Mouse (Mus musculus): Measurements from ENCODE around the gene Tor3a. TPM values are rescaled to one million over a fixed set of nuclear protein-coding genes. Genes with fewer than 3 reads are reported as not detected.
A peak's percentile ranks its signal among the peaks of the same experiment; 100 is the strongest.
"Not testable (repeated sequence)": the region's sequence is repeated elsewhere in the genome, so short reads cannot be mapped to it uniquely, and the experiment has no call there.

Gene Tor3a
- polyA plus RNA-seq, 1 experiment from 2014 or later, result 19.6 TPM

- no peaks in the 10 kb centered on the region for H3K9me3 ChIP-seq (ENCODE audit: low read length)
- peak overlapping the region; percentile 75 for H3K4me3 ChIP-seq (ENCODE audit: low read length)
- H3K4me2 ChIP-seq (replicated peaks; ENCODE audit: low read depth, low read length), result peak overlapping the region; percentile 100
- H3K36me3 ChIP-seq (ENCODE audit: insufficient read depth, low read length), result no peaks in the 10 kb centered on the region
- no peak overlapping the region for H3K27ac ChIP-seq (ENCODE audit: low read length)
- H3K9ac ChIP-seq (replicated peaks; ENCODE audit: low read length), result peak overlapping the region; percentile 72
- H3K27me3 ChIP-seq (ENCODE audit: insufficient read depth, low read length), result no peaks in the 10 kb centered on the region
- WGBS, result 13% methylated on average over 14 of the region's 14 CpGs
- H3K4me1 ChIP-seq (ENCODE audit: insufficient read depth, low read length), result peaks cover 8% of the 10 kb centered on the region; the same call in 1 of the 2 replicates
- ATAC-seq (ENCODE audit: low FRiP score, low TSS enrichment), result no peak
Observed at GRCm38 (mm10) chr1:156672720-156673475, 1.3 kb downstream of the Tor3a start.

DNA sequence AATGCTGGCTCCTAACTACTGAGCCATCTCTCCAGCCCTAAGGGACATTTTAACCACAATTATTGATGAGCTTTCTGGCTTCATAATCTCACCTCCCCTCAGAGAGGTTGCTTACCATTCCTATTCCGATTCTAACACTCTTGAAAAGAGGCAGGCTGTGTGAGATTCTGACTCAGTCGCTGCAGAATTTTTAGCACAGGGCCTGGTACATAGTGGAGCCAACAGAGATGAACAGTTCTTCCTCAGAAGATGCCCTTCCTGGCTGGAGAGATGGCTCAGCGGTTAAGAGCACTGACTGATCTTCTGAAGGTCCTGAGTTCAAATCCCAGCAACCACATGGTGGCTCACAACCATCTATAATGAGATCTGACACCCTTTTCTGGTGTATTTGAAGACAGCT lies 2.2 kb downstream of the Tor3a start:
- Histone ChIP-seq H3K27ac (ENCODE audit: low read length) (no peak overlapping the region), H3K9ac (replicated peaks; ENCODE audit: low read length) (no peak overlapping the region), H3K36me3 (ENCODE audit: insufficient read depth, low read length) (no peaks in the 10 kb centered on the region), H3K27me3 (ENCODE audit: insufficient read depth, low read length) (no peaks in the 10 kb centered on the region), H3K9me3 (ENCODE audit: low read length) (no peaks in the 10 kb centered on the region), H3K4me2 (replicated peaks; ENCODE audit: low read depth, low read length) (no peak overlapping the region), H3K4me3 (ENCODE audit: low read length) (no peak overlapping the region), H3K4me1 (ENCODE audit: insufficient read depth, low read length) (peaks cover 8% of the 10 kb centered on the region; the same call in 1 of the 2 replicates)
- no peak for ATAC-seq (ENCODE audit: low FRiP score, low TSS enrichment)
- WGBS, result 95% methylated on average over 3 of the region's 3 CpGs

- WGBS, result 52% methylated on average over 11 of the region's 11 CpGs
- H3K4me3 ChIP-seq (ENCODE audit: low read length), result no peak overlapping the region
- no peak overlapping the region for H3K27ac ChIP-seq (ENCODE audit: low read length)
- H3K4me2 ChIP-seq (replicated peaks; ENCODE audit: low read depth, low read length), result no peak overlapping the region
- no peaks in the 10 kb centered on the region for H3K36me3 ChIP-seq (ENCODE audit: insufficient read depth, low read length)
- no peaks in the 10 kb centered on the region for H3K27me3 ChIP-seq (ENCODE audit: insufficient read depth, low read length)
- peaks cover 8% of the 10 kb centered on the region; the same call in 1 of the 2 replicates for H3K4me1 ChIP-seq (ENCODE audit: insufficient read depth, low read length)
- no peak for ATAC-seq (ENCODE audit: low FRiP score, low TSS enrichment)
- H3K9me3 ChIP-seq (ENCODE audit: low read length), result no peaks in the 10 kb centered on the region
- H3K9ac ChIP-seq (replicated peaks; ENCODE audit: low read length), result no peak overlapping the region
Observed at GRCm38 (mm10) chr1:156669208-156669983, 4.8 kb downstream of the Tor3a start.

- Histone ChIP-seq H3K27me3 (ENCODE audit: insufficient read depth, low read length) (no peaks in the 10 kb centered on the region), H3K9me3 (ENCODE audit: low read length) (no peaks in the 10 kb centered on the region), H3K4me3 (ENCODE audit: low read length) (no peak overlapping the region), H3K4me1 (ENCODE audit: insufficient read depth, low read length) (peaks cover 8% of the 10 kb centered on the region; the same call in 1 of the 2 replicates), H3K9ac (replicated peaks; ENCODE audit: low read length) (no peak overlapping the region), H3K4me2 (replicated peaks; ENCODE audit: low read depth, low read length) (no peak overlapping the region), H3K27ac (ENCODE audit: low read length) (no peak overlapping the region), H3K36me3 (ENCODE audit: insufficient read depth, low read length) (no peaks in the 10 kb centered on the region)
- no peak for ATAC-seq (ENCODE audit: low FRiP score, low TSS enrichment)
- 32% methylated on average over 5 of the region's 5 CpGs for WGBS
Observed at GRCm38 (mm10) chr1:156668602-156669001, 5.6 kb downstream of the Tor3a start.

DNA sequence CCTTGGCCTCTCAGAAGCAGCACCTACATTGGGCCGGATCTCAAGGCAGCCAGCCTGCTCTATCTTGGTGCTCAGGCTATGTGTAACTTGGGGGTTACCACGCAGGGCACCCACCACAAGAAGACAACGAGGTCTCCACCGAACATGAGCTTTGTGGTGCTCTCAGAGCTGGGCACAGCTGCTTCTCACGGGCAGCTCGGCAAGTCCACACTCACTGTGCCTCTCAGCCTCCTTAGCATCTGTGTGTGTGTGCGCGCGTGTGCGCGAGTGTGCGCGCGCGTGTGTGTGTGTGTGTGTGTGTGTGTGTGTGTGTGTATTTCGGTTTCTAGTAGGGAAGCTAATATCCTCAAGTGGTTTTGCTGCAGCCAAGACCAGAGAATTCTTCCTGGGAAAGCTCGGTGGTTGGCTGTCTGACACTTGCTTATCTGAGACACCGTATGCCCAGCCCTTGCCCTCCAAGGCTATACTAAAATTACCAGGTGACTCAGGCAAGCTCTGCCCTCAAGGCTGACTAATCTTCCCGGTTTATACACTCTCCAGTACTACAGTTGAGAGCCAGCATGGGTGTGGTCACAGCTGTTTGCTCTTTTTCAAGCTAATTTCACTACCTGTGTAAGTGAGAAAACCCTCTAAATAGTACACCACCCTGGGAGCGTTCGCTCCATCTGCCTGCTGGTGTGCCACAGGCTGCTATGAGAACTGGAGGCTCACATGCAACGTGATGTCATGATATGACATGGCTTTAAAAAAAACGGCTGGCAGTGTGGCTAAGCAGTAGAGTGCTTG lies 6.8 kb downstream of the Tor3a start:
- no peak overlapping the region for H3K27ac ChIP-seq (ENCODE audit: low read length)
- no peak overlapping the region for H3K4me2 ChIP-seq (replicated peaks; ENCODE audit: low read depth, low read length)
- no peaks in the 10 kb centered on the region for H3K27me3 ChIP-seq (ENCODE audit: insufficient read depth, low read length)
- H3K4me3 ChIP-seq (ENCODE audit: low read length), result no peak overlapping the region
- ATAC-seq (ENCODE audit: low FRiP score, low TSS enrichment), result 0 out of 2 replicates have a peak, but pooled peaks have one; percentile 21
- WGBS, result 85% methylated on average over 20 of the region's 23 CpGs
- H3K4me1 ChIP-seq (ENCODE audit: insufficient read depth, low read length), result no peaks in the 10 kb centered on the region
- no peaks in the 10 kb centered on the region for H3K9me3 ChIP-seq (ENCODE audit: low read length)
- H3K36me3 ChIP-seq (ENCODE audit: insufficient read depth, low read length), result no peaks in the 10 kb centered on the region
- no peak overlapping the region for H3K9ac ChIP-seq (replicated peaks; ENCODE audit: low read length)

DNA sequence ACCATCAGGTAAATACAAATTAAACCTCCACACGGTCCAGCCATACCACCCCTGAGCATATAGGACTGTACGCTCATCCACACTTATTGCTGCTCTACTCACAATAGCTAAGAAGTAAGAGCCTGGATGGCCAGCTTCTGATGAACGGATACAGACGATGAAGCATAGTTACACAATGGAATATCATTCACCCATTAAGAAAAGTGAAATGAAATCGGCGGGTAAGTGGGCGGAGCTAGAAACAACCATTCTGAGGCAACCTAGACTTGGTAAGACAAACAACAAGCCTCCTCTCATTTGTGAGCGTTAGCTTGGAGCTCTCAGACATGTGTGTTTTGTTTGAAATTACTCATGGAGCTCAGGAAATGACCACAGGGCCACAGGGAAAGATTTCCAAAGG lies 8.4 kb downstream of the Tor3a start:
- H3K4me1 ChIP-seq (ENCODE audit: insufficient read depth, low read length), result no peaks in the 10 kb centered on the region
- H3K27me3 ChIP-seq (ENCODE audit: insufficient read depth, low read length), result no peaks in the 10 kb centered on the region
- H3K36me3 ChIP-seq (ENCODE audit: insufficient read depth, low read length), result no peaks in the 10 kb centered on the region
- no peak for ATAC-seq (ENCODE audit: low FRiP score, low TSS enrichment)
- no peak overlapping the region for H3K4me2 ChIP-seq (replicated peaks; ENCODE audit: low read depth, low read length)
- no peak overlapping the region for H3K27ac ChIP-seq (ENCODE audit: low read length)
- H3K9ac ChIP-seq (replicated peaks; ENCODE audit: low read length), result no peak overlapping the region
- WGBS, result 93% methylated on average over 8 of the region's 8 CpGs
- H3K4me3 ChIP-seq (ENCODE audit: low read length), result no peak overlapping the region
- H3K9me3 ChIP-seq (ENCODE audit: low read length), result no peaks in the 10 kb centered on the region

DNA sequence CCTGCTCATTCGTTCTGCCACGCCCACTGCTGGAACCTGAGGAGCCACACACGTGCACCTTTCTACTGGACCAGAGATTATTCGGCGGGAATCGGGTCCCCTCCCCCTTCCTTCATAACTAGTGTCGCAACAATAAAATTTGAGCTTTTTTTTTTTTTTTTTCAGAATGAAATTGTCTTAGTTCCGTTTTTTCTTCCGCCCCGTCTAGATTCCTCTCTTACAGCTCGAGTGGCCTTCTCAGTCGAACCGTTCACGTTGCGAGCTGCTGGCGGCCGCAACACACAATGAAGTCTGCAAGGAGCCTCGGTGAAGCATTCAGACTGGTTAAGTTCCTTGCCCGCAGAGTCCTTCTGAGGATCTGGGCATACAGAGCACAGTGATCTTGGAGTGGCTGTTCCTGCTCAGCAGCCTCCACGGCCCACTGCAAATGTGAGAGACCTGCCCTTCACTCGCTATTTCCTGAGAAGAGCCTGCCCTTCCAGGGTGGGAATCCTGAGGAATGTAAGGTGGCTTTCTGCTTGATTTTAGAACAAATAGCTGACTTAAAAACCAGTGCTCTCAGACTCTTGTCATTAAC lies 13.4 kb downstream of the Tor3a start:
- not testable (repeated sequence) for H3K9ac ChIP-seq (replicated peaks; ENCODE audit: low read length); H3K36me3 ChIP-seq (ENCODE audit: insufficient read depth, low read length); H3K4me3 ChIP-seq (ENCODE audit: low read length); H3K27me3 ChIP-seq (ENCODE audit: insufficient read depth, low read length); H3K27ac ChIP-seq (ENCODE audit: low read length); ATAC-seq (ENCODE audit: low FRiP score, low TSS enrichment); H3K4me1 ChIP-seq (ENCODE audit: insufficient read depth, low read length); H3K9me3 ChIP-seq (ENCODE audit: low read length)
- 67% methylated on average over 16 of the region's 21 CpGs for WGBS
- 0 out of 2 replicates have a peak overlapping the region, but pooled peaks have one; percentile 13 for H3K4me2 ChIP-seq (replicated peaks; ENCODE audit: low read depth, low read length)

GRCm38 (mm10) chr1:156659906-156660659 lies 14.1 kb downstream of the Tor3a start:
- H3K4me2 ChIP-seq (replicated peaks; ENCODE audit: low read depth, low read length), result no peak overlapping the region
- H3K4me1 ChIP-seq (ENCODE audit: insufficient read depth, low read length), result 0 out of 2 replicates have a peak, but pooled peaks cover 4% of the 10 kb centered on the region
- no peaks in the 10 kb centered on the region for H3K9me3 ChIP-seq (ENCODE audit: low read length)
- ATAC-seq (ENCODE audit: low FRiP score, low TSS enrichment), result peak; percentile 16; the same call in 1 of the 2 replicates
- no peaks in the 10 kb centered on the region for H3K36me3 ChIP-seq (ENCODE audit: insufficient read depth, low read length)
- H3K4me3 ChIP-seq (ENCODE audit: low read length), result no peak overlapping the region
- 76% methylated on average over 13 of the region's 13 CpGs for WGBS
- H3K27ac ChIP-seq (ENCODE audit: low read length), result no peak overlapping the region
- H3K27me3 ChIP-seq (ENCODE audit: insufficient read depth, low read length), result no peaks in the 10 kb centered on the region
- no peak overlapping the region for H3K9ac ChIP-seq (replicated peaks; ENCODE audit: low read length)

DNA sequence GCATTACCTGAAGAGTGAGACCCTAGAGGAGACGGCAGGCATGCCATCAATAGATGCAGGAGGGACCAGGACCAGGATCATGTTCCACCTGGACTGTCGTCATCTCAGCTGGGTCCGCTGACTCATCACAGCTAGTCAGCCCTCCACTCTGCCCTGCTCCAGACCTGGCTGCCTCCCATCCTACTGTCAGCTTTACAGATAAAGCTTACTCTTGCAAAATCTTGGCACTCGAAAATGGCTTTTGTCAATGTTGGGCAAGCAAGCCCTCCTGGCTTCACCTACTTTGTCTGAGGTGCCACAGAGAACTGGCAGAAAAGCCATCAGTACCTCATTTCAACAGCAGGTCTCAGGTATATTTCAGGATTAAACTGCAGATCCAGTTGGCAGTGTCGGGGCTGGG lies 15.5 kb downstream of the Tor3a start:
- H3K36me3 ChIP-seq (ENCODE audit: insufficient read depth, low read length), result no peaks in the 10 kb centered on the region
- H3K27me3 ChIP-seq (ENCODE audit: insufficient read depth, low read length), result no peaks in the 10 kb centered on the region
- no peak overlapping the region for H3K27ac ChIP-seq (ENCODE audit: low read length)
- no peaks in the 10 kb centered on the region for H3K9me3 ChIP-seq (ENCODE audit: low read length)
- no peak overlapping the region for H3K9ac ChIP-seq (replicated peaks; ENCODE audit: low read length)
- no peak for ATAC-seq (ENCODE audit: low FRiP score, low TSS enrichment)
- H3K4me1 ChIP-seq (ENCODE audit: insufficient read depth, low read length), result 0 out of 2 replicates have a peak, but pooled peaks cover 7% of the 10 kb centered on the region
- H3K4me2 ChIP-seq (replicated peaks; ENCODE audit: low read depth, low read length), result no peak overlapping the region
- whole genome bisulfite sequencing, result 68% methylated on average over 5 of the region's 5 CpGs
- no peak overlapping the region for H3K4me3 ChIP-seq (ENCODE audit: low read length)
